Mouse (Mus musculus) colon, adult 2 months (tissue): ENCODE measurements around the gene Vps54. TPM values are rescaled to one million over a fixed set of nuclear protein-coding genes. Genes with fewer than 3 reads are reported as not detected.

Experiments
- polyA plus RNA-seq: library from polyadenylated mRNA; depleted of rRNA; stranded (reverse); fragments of >200 nt; gene quantifications from 2 replicates; pipeline ENCODE4 v1.2.3, GENCODE M21; 2012; rRNA removed

Gene Vps54
- 7.4 TPM in 2 replicates for polyA plus RNA-seq

GRCm38 (mm10) chr11:21239021-21239661, at the start of gene Vps54:
Gene Vps54 (plus strand): TSS chr11:21239281.

Other genes with a start within 250 kb of the Vps54 start
- gene Peli1, start 148.0 kb upstream of the Vps54 start, polyA plus RNA-seq: 42.9 and 55.2 TPM in 2 replicates
- 5.4 and 7.3 TPM in 2 replicates for gene Ugp2, start 131.9 kb downstream of the Vps54 start, polyA plus RNA-seq